Mouse (Mus musculus): Measurements from ENCODE around the gene Wdr31. TPM values are rescaled to one million over a fixed set of nuclear protein-coding genes. Genes with fewer than 3 reads are reported as not detected.

The Wdr31 gene
- total RNA-seq, 2 experiments from 2014 or later: 0.24 to 0.53 TPM

- intact Hi-C loops (cut with DNase I): no loop called here
- no peak for DNase-seq
Measured at GRCm38 (mm10) chr4:62460348-62460747, 10.3 kb downstream of the Wdr31 start.

GRCm38 (mm10) chr4:62459081-62459480, 11.6 kb downstream of the Wdr31 start:
- no peak for DNase-seq
- intact Hi-C loops (cut with DNase I): loop anchor here (5.0 kb wide), 2 partner anchors 48 to 303 kb away; no protein-coding TSS in a partner anchor

GRCm38 (mm10) chr4:62454995-62455394, 15.7 kb downstream of the Wdr31 start:
- peak; percentile 21 to 41 for DNase-seq
- intact Hi-C loops (cut with DNase I): loop anchor here (5.0 kb wide), 2 partner anchors 52 to 307 kb away; no protein-coding TSS in a partner anchor

GRCm38 (mm10) chr4:62440986-62441385, 29.7 kb downstream of the Wdr31 start:
- intact Hi-C loops (cut with DNase I): no loop called here
- DNase-seq: no peak

GRCm38 (mm10) chr4:62440544-62440943, 30.2 kb downstream of the Wdr31 start:
- intact Hi-C loops (cut with DNase I): no loop called here
- no peak for DNase-seq

- intact Hi-C loops (cut with DNase I): no loop called here
Measured at GRCm38 (mm10) chr4:62439793-62440192, 30.9 kb downstream of the Wdr31 start.

GRCm38 (mm10) chr4:62437871-62438270, 32.8 kb downstream of the Wdr31 start:
- DNase-seq: no peak
- intact Hi-C loops (cut with DNase I): no loop called here

More at GRCm38 (mm10) chr4:62439793-62440192, 30.9 kb downstream of the Wdr31 start:
- no peak for DNase-seq

GRCm38 (mm10) chr4:62437256-62437778, 33.4 kb downstream of the Wdr31 start:
- no peak for DNase-seq
- intact Hi-C loops (cut with DNase I): no loop called here

GRCm38 (mm10) chr4:62435081-62435480, 35.6 kb downstream of the Wdr31 start, which contains the start of gene Rnf183:
TSS of gene Rnf183 (minus strand) at chr4:62435252.
- no peak for DNase-seq
- intact Hi-C loops (cut with DNase I): no loop called here

GRCm38 (mm10) chr4:62433939-62434870, 36.5 kb downstream of the Wdr31 start:
- no peak for DNase-seq
- intact Hi-C loops (cut with DNase I): no loop called here

GRCm38 (mm10) chr4:62431522-62431921, 39.2 kb downstream of the Wdr31 start:
- intact Hi-C loops (cut with DNase I): no loop called here
- DNase-seq: no peak

- intact Hi-C loops (cut with DNase I): no loop called here
- DNase-seq: no peak
Measured at GRCm38 (mm10) chr4:62430678-62431077, 40.0 kb downstream of the Wdr31 start.

- DNase-seq: no peak
- intact Hi-C loops (cut with DNase I): no loop called here
Measured at GRCm38 (mm10) chr4:62429616-62430015, 41.1 kb downstream of the Wdr31 start.

GRCm38 (mm10) chr4:62427978-62428758, 42.5 kb downstream of the Wdr31 start:
- intact Hi-C loops (cut with DNase I): no loop called here
- DNase-seq: no peak

- intact Hi-C loops (cut with DNase I): no loop called here
Measured at GRCm38 (mm10) chr4:62425891-62426290, 44.8 kb downstream of the Wdr31 start.

GRCm38 (mm10) chr4:62419091-62419490, 51.6 kb downstream of the Wdr31 start:
- intact Hi-C loops (cut with DNase I): no loop called here

More at GRCm38 (mm10) chr4:62425891-62426290, 44.8 kb downstream of the Wdr31 start:
- DNase-seq: no peak

GRCm38 (mm10) chr4:62418448-62418847, 52.2 kb downstream of the Wdr31 start:
- DNase-seq: no peak
- intact Hi-C loops (cut with DNase I): no loop called here

More at GRCm38 (mm10) chr4:62419091-62419490, 51.6 kb downstream of the Wdr31 start:
- DNase-seq: no peak

- no peak for DNase-seq
- intact Hi-C loops (cut with DNase I): no loop called here
Measured at GRCm38 (mm10) chr4:62411606-62412005, 59.1 kb downstream of the Wdr31 start.

- DNase-seq: no peak
- intact Hi-C loops (cut with DNase I): no loop called here
Measured at GRCm38 (mm10) chr4:62410325-62410724, 60.4 kb downstream of the Wdr31 start.

GRCm38 (mm10) chr4:62409615-62410014, 61.1 kb downstream of the Wdr31 start:
- DNase-seq: no peak
- intact Hi-C loops (cut with DNase I): loop anchor here (2.0 to 10.0 kb wide), 7 partner anchors 49 to 353 kb away; partner anchors contain the start of genes Alad, Fkbp15, Hdhd3 and Slc31a1
